Mouse (Mus musculus) hindbrain, postnatal 0 days (tissue): Measurements from ENCODE around the gene Cnot10. TPM values are rescaled to one million over a fixed set of nuclear protein-coding genes. Genes with fewer than 3 reads are reported as not detected.
A peak's percentile ranks its signal among the peaks of the same experiment; 100 is the strongest.

Experiments
- ATAC-seq: fragments of 200-750 bp; cut with Nextera tagmentation; 2 replicates; pipeline ENCODE4 v1.8.0; 2017; ENCODE audit warnings: mild to moderate bottlenecking, moderate TSS enrichment, moderate library complexity
- DNase-seq: peaks from one replicate; pipeline ENCODE4 v3.0.0-alpha.2; 2015; ENCODE audit warnings: low spot score
- H3K27ac ChIP-seq: fragments of 300-500 bp; sonication (generic); 2 replicates; pipeline ENCODE4 v1.5.1; 2014; ENCODE audit warnings: mild to moderate bottlenecking
- H3K27me3 ChIP-seq: fragments of 300-500 bp; sonication (generic); 2 replicates; pipeline ENCODE4 v1.6.1; 2014; ENCODE audit warnings: low read length, mixed read lengths; ENCODE audit not compliant: insufficient read depth
- H3K36me3 ChIP-seq: fragments of 300-500 bp; sonication (generic); 2 replicates; pipeline ENCODE4 v1.6.1; 2014; ENCODE audit warnings: low read length, mixed read lengths; ENCODE audit not compliant: insufficient read depth
- H3K4me1 ChIP-seq: fragments of 300-500 bp; sonication (generic); 2 replicates; pipeline ENCODE4 v1.6.1; 2014; ENCODE audit warnings: antibody characterized with exemption, low read length, mixed read lengths; ENCODE audit not compliant: insufficient read depth
- H3K4me2 ChIP-seq: fragments of 300-500 bp; sonication (generic); 2 replicates; pipeline ENCODE4 v1.6.1; 2014; ENCODE audit warnings: low read depth, mild to moderate bottlenecking, low read length, moderate library complexity, mixed read lengths
- H3K4me3 ChIP-seq: fragments of 300-500 bp; sonication (generic); 2 replicates; pipeline ENCODE4 v1.5.1; 2014; ENCODE audit warnings: low read length
- H3K9ac ChIP-seq: fragments of 300-500 bp; sonication (generic); replicated peaks from 2 replicates; pipeline ENCODE4 v1.6.1; 2014; ENCODE audit warnings: mild to moderate bottlenecking, low read length, moderate library complexity, mixed read lengths
- H3K9me3 ChIP-seq: fragments of 300-500 bp; sonication (generic); 2 replicates; pipeline ENCODE4 v1.6.1; 2016; ENCODE audit warnings: low read length, mixed read lengths
- CTCF ChIP-seq: IDR thresholded peaks from 2 replicates; pipeline ENCODE4 v1.5.1; 2016; ENCODE audit warnings: antibody characterized with exemption, control low read depth, low read depth
- WGBS: fragments of 180-500 bp; shearing (Covaris S2); extraction: QIAGEN DNeasy Blood & Tissue Kit; methylation state at CpG from one replicate; pipeline ENCODE4 v1.1.7; 2014; 5-methylcytosine and 5-hydroxymethylcytosine counted together
- polyA plus RNA-seq: library from polyadenylated mRNA; unstranded; fragments of >200 nt; fragmentation: Nextera tagmentation; extraction: Ambion mirVana; gene quantifications from 2 replicates; pipeline ENCODE4 v1.2.1, GENCODE M21; 2015
- total RNA-seq: library from RNA; depleted of rRNA; stranded (reverse); fragments of >200 nt; gene quantifications from 2 replicates; pipeline ENCODE4 v1.2.3, GENCODE M21; 2014; rRNA removed

Cnot10 gene
- 29.6 and 34.2 TPM in 2 replicates for total RNA-seq
- polyA plus RNA-seq: 45.3 and 48.0 TPM in 2 replicates

GRCm38 (mm10) chr9:114639839-114640646 is at the start of gene Cnot10:
TSS of gene Cnot10 (minus strand) at chr9:114640184.
- 4% methylated on average over 51 of the region's 51 CpGs for WGBS
- peak; percentile 99 for DNase-seq
- H3K9ac ChIP-seq: peak within 1 kb of the TSS; percentile 57
- 0 out of 2 replicates have a peak, but pooled peaks cover 7% of the 10 kb centered on the region for H3K27me3 ChIP-seq
- peak; percentile 98 for ATAC-seq
- peak within 1 kb of the TSS; percentile 84 for H3K4me2 ChIP-seq
- no peaks in the 10 kb centered on the region for H3K9me3 ChIP-seq
- H3K27ac ChIP-seq: peak within 1 kb of the TSS; percentile 87
- H3K4me1 ChIP-seq: peaks cover 5% of the 10 kb centered on the region; the same call in 1 of the 2 replicates
- H3K36me3 ChIP-seq: no peaks in the 10 kb centered on the region
- peak; percentile 52 for TF ChIP-seq CTCF
- H3K4me3 ChIP-seq: peak within 1 kb of the TSS; percentile 70

- TF ChIP-seq CTCF: no peak
- Histone ChIP-seq H3K4me2 (peak overlapping the region; percentile 78), H3K27me3 (no peaks in the 10 kb centered on the region), H3K9me3 (no peaks in the 10 kb centered on the region), H3K4me3 (peak overlapping the region; percentile 98), H3K36me3 (peaks cover 10% of the 10 kb centered on the region), H3K9ac (peak overlapping the region; percentile 99), H3K4me1 (peaks cover 15% of the 10 kb centered on the region), H3K27ac (peak overlapping the region; percentile 98)
- DNase-seq (peak; percentile 58), ATAC-seq (peak; percentile 68)
- under 1% methylated on average over 48 of the region's 50 CpGs for WGBS
Observed at GRCm38 (mm10) chr9:114688953-114689407, 49.0 kb upstream of the Cnot10 start.

- ATAC-seq: peak; percentile 97
- peaks cover 15% of the 10 kb centered on the region for H3K4me1 ChIP-seq
- H3K9me3 ChIP-seq: no peaks in the 10 kb centered on the region
- peak within 1 kb of the TSS; percentile 98 for H3K4me3 ChIP-seq
- H3K27me3 ChIP-seq: no peaks in the 10 kb centered on the region
- under 1% methylated on average over 54 of the region's 57 CpGs for WGBS
- peak within 1 kb of the TSS; percentile 99 for H3K9ac ChIP-seq
- no peak for TF ChIP-seq CTCF
- peaks cover 10% of the 10 kb centered on the region for H3K36me3 ChIP-seq
- peak within 1 kb of the TSS; percentile 78 for H3K4me2 ChIP-seq
- peak within 1 kb of the TSS; percentile 98 for H3K27ac ChIP-seq
- DNase-seq: peak; percentile 99
Observed at GRCm38 (mm10) chr9:114688252-114688952, 48.4 kb upstream of the Cnot10 start, which contains the start of gene Dync1li1. TSS of gene Dync1li1 (plus strand) at chr9:114688790.

GRCm38 (mm10) chr9:114687639-114688038 is 47.7 kb upstream of the Cnot10 start:
- H3K36me3 ChIP-seq: peaks cover 5% of the 10 kb centered on the region
- H3K9me3 ChIP-seq: no peaks in the 10 kb centered on the region
- 68% methylated on average over 13 of the region's 13 CpGs for WGBS
- peaks cover 15% of the 10 kb centered on the region for H3K4me1 ChIP-seq
- H3K27me3 ChIP-seq: no peaks in the 10 kb centered on the region
- peak overlapping the region; percentile 98; the same call in 1 of the 2 replicates for H3K27ac ChIP-seq
- peak overlapping the region; percentile 78 for H3K4me2 ChIP-seq
- no peak for TF ChIP-seq CTCF
- ATAC-seq: no peak
- 0 out of 2 replicates have a peak overlapping the region, but pooled peaks have one; percentile 99 for H3K9ac ChIP-seq
- peak overlapping the region; percentile 98 for H3K4me3 ChIP-seq
- no peak for DNase-seq

GRCm38 (mm10) chr9:114686245-114686644 is 46.3 kb upstream of the Cnot10 start:
- no peaks in the 10 kb centered on the region for H3K9me3 ChIP-seq
- no peak for DNase-seq
- ATAC-seq: no peak
- H3K36me3 ChIP-seq: no peaks in the 10 kb centered on the region
- H3K27ac ChIP-seq: no peak overlapping the region
- 89% methylated on average over 7 of the region's 7 CpGs for WGBS
- no peak overlapping the region for H3K4me2 ChIP-seq
- peaks cover 15% of the 10 kb centered on the region for H3K4me1 ChIP-seq
- H3K27me3 ChIP-seq: no peaks in the 10 kb centered on the region
- H3K9ac ChIP-seq: no peak overlapping the region
- TF ChIP-seq CTCF: no peak
- H3K4me3 ChIP-seq: no peak overlapping the region

- no peak for DNase-seq
- 86% methylated on average over 4 of the region's 4 CpGs for WGBS
- no peaks in the 10 kb centered on the region for H3K9me3 ChIP-seq
Observed at GRCm38 (mm10) chr9:114682193-114682592, 42.2 kb upstream of the Cnot10 start.

More at GRCm38 (mm10) chr9:114682193-114682592, 42.2 kb upstream of the Cnot10 start:
- no peaks in the 10 kb centered on the region for H3K27me3 ChIP-seq
- TF ChIP-seq CTCF: no peak
- no peak overlapping the region for H3K4me2 ChIP-seq
- no peaks in the 10 kb centered on the region for H3K4me1 ChIP-seq
- no peak overlapping the region for H3K27ac ChIP-seq
- H3K9ac ChIP-seq: no peak overlapping the region
- H3K36me3 ChIP-seq: no peaks in the 10 kb centered on the region
- no peak overlapping the region for H3K4me3 ChIP-seq
- ATAC-seq: no peak
